Mouse (Mus musculus): ENCODE results near the gene Bcl10. TPM values are rescaled to one million over a fixed set of nuclear protein-coding genes. Genes with fewer than 3 reads are reported as not detected.

The Bcl10 gene
- polyA plus RNA-seq, 1 experiment from 2014 or later = 36.5 TPM

DNA sequence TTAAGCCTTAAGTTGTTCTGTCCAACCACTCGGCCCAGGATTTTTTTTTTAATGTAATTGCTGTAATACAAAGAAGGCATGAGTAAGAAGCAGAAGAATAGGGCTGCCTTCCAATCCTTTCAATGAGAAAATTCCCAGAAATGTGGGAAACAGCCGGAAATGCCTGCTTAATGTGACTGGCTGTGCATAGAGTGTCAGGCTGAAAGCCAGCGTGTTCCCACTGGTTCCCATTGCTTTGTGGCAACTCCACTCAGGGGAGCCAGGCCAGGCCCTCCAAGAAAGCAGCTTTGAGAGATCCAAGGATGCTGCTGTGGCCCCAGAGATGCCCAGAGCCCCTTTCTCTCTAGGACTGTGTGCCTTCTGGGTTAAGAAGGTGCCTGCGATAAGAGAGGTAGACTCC, 37.2 kb upstream of the Bcl10 start:
- Histone ChIP-seq H3K9me3 (ENCODE audit: control insufficient read depth, low read length) (no peaks in the 10 kb centered on the region), H3K9ac (ENCODE audit: low read depth, low read length) (no peak overlapping the region), H3K4me2 (no peak overlapping the region), H3K27ac (ENCODE audit: low read depth, low read length) (no peak overlapping the region), H3K4me1 (replicated peaks; ENCODE audit: control insufficient read depth, insufficient read depth, low read length) (no peaks in the 10 kb centered on the region), H3K4me3 (ENCODE audit: low read depth, low read length) (no peak overlapping the region), H3K27me3 (replicated peaks; ENCODE audit: control insufficient read depth, insufficient read depth, low read length) (no peaks in the 10 kb centered on the region), H3K36me3 (ENCODE audit: control insufficient read depth, insufficient read depth, low read length) (no peaks in the 10 kb centered on the region)
- ATAC-seq (replicated peaks; ENCODE audit: low FRiP score) = peak; percentile 30; the same call in 1 of the 2 replicates
- WGBS = 70% methylated on average over 4 of the region's 4 CpGs
- no peak for DNase-seq (ENCODE audit: low spot score)

DNA sequence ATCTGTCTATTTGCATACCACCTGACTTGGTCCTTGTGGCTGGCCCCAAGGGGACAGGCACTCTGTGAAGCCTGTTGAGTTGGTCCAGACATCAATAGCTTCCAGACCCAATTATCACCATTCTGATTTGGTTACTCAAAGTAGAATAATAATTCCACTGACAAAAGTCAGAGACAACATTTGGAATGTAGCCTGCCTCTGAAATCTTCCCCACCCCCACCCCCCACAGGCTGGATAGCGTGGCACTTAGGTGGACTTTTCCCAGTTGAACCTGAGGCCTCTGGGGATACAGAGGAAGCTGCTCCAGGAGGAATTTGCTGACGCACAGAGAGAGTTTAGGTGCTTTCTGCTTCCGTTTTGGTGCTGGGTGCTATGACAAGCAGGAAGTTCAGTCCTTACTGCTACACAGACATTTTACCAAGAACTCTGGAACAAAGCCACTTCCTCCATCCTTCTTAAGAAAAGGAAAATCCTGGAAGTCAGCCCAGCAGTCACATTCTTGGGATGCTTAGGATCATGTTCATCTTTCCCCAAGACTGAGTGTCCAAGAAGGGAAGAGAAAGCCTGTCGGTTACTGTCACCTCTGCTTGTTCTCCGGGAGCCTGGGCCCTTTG, 36.6 kb upstream of the Bcl10 start:
- Histone ChIP-seq H3K27me3 (replicated peaks; ENCODE audit: control insufficient read depth, insufficient read depth, low read length) (no peaks in the 10 kb centered on the region), H3K9me3 (ENCODE audit: control insufficient read depth, low read length) (no peaks in the 10 kb centered on the region), H3K36me3 (ENCODE audit: control insufficient read depth, insufficient read depth, low read length) (no peaks in the 10 kb centered on the region), H3K27ac (ENCODE audit: low read depth, low read length) (no peak overlapping the region), H3K9ac (ENCODE audit: low read depth, low read length) (no peak overlapping the region), H3K4me1 (replicated peaks; ENCODE audit: control insufficient read depth, insufficient read depth, low read length) (no peaks in the 10 kb centered on the region), H3K4me3 (ENCODE audit: low read depth, low read length) (no peak overlapping the region), H3K4me2 (no peak overlapping the region)
- WGBS = 48% methylated on average over 5 of the region's 5 CpGs
- ATAC-seq (replicated peaks; ENCODE audit: low FRiP score) (no peak), DNase-seq (ENCODE audit: low spot score) (no peak)

DNA sequence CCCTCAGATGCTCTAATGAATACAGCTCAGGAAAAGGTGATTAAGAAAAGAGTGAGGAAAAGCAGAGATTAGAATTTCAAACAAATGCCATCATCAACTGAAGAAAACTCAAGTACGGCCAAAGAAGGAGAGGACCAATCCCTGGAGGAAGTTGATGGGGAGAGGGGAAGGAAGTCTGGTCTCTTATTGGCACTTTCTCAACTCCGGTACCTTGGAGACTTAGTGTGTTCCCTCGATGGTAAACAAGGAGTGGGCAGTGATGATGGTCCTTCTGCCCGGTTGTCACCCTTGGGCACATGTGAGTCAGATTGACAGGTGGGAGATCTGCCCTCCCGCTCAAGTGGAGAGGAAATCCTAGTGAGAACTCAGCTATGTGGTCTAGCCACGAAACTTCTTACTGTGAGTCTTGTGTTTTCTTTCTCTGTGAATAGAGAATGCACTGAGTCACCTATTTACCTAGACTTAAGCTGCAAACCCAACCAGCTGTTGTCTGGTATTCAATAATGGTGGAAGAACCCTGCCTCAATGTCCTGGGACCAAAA, 35.1 kb upstream of the Bcl10 start:
- no peaks in the 10 kb centered on the region for H3K4me1 ChIP-seq (replicated peaks; ENCODE audit: control insufficient read depth, insufficient read depth, low read length)
- H3K4me2 ChIP-seq = no peak overlapping the region
- no peak overlapping the region for H3K4me3 ChIP-seq (ENCODE audit: low read depth, low read length)
- H3K36me3 ChIP-seq (ENCODE audit: control insufficient read depth, insufficient read depth, low read length) = no peaks in the 10 kb centered on the region
- no peak for DNase-seq (ENCODE audit: low spot score)
- no peak overlapping the region for H3K27ac ChIP-seq (ENCODE audit: low read depth, low read length)
- no peak for ATAC-seq (replicated peaks; ENCODE audit: low FRiP score)
- 49% methylated on average over 6 of the region's 6 CpGs for WGBS
- no peaks in the 10 kb centered on the region for H3K27me3 ChIP-seq (replicated peaks; ENCODE audit: control insufficient read depth, insufficient read depth, low read length)
- H3K9ac ChIP-seq (ENCODE audit: low read depth, low read length) = no peak overlapping the region
- H3K9me3 ChIP-seq (ENCODE audit: control insufficient read depth, low read length) = no peaks in the 10 kb centered on the region

- no peaks in the 10 kb centered on the region for H3K27me3 ChIP-seq (replicated peaks; ENCODE audit: control insufficient read depth, insufficient read depth, low read length)
- H3K9me3 ChIP-seq (ENCODE audit: control insufficient read depth, low read length) = no peaks in the 10 kb centered on the region
- DNase-seq (ENCODE audit: low spot score) (no peak), ATAC-seq (replicated peaks; ENCODE audit: low FRiP score) (no peak)
- H3K4me2 ChIP-seq = no peak overlapping the region
- no peak overlapping the region for H3K27ac ChIP-seq (ENCODE audit: low read depth, low read length)
- H3K4me3 ChIP-seq (ENCODE audit: low read depth, low read length) = no peak overlapping the region
- no peaks in the 10 kb centered on the region for H3K4me1 ChIP-seq (replicated peaks; ENCODE audit: control insufficient read depth, insufficient read depth, low read length)
- WGBS = 89% methylated on average over 18 of the region's 18 CpGs
- H3K9ac ChIP-seq (ENCODE audit: low read depth, low read length) = no peak overlapping the region
- H3K36me3 ChIP-seq (ENCODE audit: control insufficient read depth, insufficient read depth, low read length) = no peaks in the 10 kb centered on the region
Observed at GRCm38 (mm10) chr3:145890346-145891132, 32.1 kb upstream of the Bcl10 start.

DNA sequence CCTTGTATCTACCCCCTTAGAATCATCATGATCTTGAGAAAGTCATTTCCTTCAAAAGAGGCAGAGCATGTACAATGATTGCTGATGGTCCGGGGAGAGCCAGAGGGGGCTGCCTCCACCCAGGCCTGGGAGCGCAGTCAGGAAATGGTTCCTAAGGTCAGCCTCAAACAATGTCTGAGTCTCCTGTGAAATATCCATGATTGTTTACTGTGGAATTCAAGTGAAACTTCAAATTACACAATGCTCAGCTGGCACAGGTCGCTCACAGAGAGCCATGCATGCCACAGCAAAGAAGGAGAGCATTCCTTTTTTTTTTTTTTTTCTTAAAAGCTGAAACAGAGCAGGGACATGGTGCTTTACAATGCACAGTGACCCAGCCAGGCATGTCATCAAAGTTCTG, 30.2 kb upstream of the Bcl10 start:
- DNase-seq (ENCODE audit: low spot score) (no peak), ATAC-seq (replicated peaks; ENCODE audit: low FRiP score) (no peak)
- Histone ChIP-seq H3K27me3 (replicated peaks; ENCODE audit: control insufficient read depth, insufficient read depth, low read length) (no peaks in the 10 kb centered on the region), H3K9me3 (ENCODE audit: control insufficient read depth, low read length) (no peaks in the 10 kb centered on the region), H3K4me1 (replicated peaks; ENCODE audit: control insufficient read depth, insufficient read depth, low read length) (no peaks in the 10 kb centered on the region), H3K36me3 (ENCODE audit: control insufficient read depth, insufficient read depth, low read length) (no peaks in the 10 kb centered on the region), H3K4me2 (no peak overlapping the region), H3K27ac (ENCODE audit: low read depth, low read length) (no peak overlapping the region), H3K4me3 (ENCODE audit: low read depth, low read length) (no peak overlapping the region), H3K9ac (ENCODE audit: low read depth, low read length) (no peak overlapping the region)
- 82% methylated on average over 3 of the region's 3 CpGs for WGBS

GRCm38 (mm10) chr3:145894131-145894530, 28.5 kb upstream of the Bcl10 start:
- Histone ChIP-seq H3K36me3 (ENCODE audit: control insufficient read depth, insufficient read depth, low read length) (no peaks in the 10 kb centered on the region), H3K4me1 (replicated peaks; ENCODE audit: control insufficient read depth, insufficient read depth, low read length) (no peaks in the 10 kb centered on the region), H3K9ac (ENCODE audit: low read depth, low read length) (no peak overlapping the region), H3K4me3 (ENCODE audit: low read depth, low read length) (no peak overlapping the region), H3K27me3 (replicated peaks; ENCODE audit: control insufficient read depth, insufficient read depth, low read length) (no peaks in the 10 kb centered on the region), H3K9me3 (ENCODE audit: control insufficient read depth, low read length) (no peaks in the 10 kb centered on the region), H3K27ac (ENCODE audit: low read depth, low read length) (no peak overlapping the region), H3K4me2 (no peak overlapping the region)
- DNase-seq (ENCODE audit: low spot score) (no peak), ATAC-seq (replicated peaks; ENCODE audit: low FRiP score) (no peak)
- 80% methylated on average over 12 of the region's 12 CpGs for WGBS

- DNase-seq (ENCODE audit: low spot score) (no peak), ATAC-seq (replicated peaks; ENCODE audit: low FRiP score) (no peak)
- Histone ChIP-seq H3K9me3 (ENCODE audit: control insufficient read depth, low read length) (no peaks in the 10 kb centered on the region), H3K36me3 (ENCODE audit: control insufficient read depth, insufficient read depth, low read length) (no peaks in the 10 kb centered on the region), H3K4me3 (ENCODE audit: low read depth, low read length) (no peak overlapping the region), H3K4me2 (no peak overlapping the region), H3K27me3 (replicated peaks; ENCODE audit: control insufficient read depth, insufficient read depth, low read length) (no peaks in the 10 kb centered on the region), H3K9ac (ENCODE audit: low read depth, low read length) (no peak overlapping the region), H3K4me1 (replicated peaks; ENCODE audit: control insufficient read depth, insufficient read depth, low read length) (no peaks in the 10 kb centered on the region), H3K27ac (ENCODE audit: low read depth, low read length) (no peak overlapping the region)
- WGBS = 80% methylated on average over 11 of the region's 11 CpGs
Observed at GRCm38 (mm10) chr3:145897749-145898148, 24.9 kb upstream of the Bcl10 start.

DNA sequence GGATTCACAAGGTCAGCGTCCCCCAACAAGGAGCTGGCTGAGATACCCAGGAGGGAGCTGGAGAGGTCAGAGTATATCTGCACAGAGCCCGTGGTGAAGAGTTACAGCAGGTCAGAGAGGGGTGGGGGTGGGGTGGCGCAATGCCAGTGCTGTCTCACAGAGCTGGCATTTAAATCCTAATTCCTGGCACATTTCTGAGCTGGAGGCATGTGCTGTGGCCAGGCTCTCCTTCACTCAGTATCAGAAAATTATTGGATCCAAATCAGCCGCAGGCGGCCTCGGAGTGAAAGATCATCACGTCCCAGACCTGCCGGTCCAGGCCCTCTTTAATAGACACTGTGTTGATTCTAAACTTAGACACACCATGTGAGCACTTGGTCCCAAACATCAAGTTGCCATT, 22.8 kb upstream of the Bcl10 start:
- H3K9me3 ChIP-seq (ENCODE audit: control insufficient read depth, low read length) = no peaks in the 10 kb centered on the region
- no peak overlapping the region for H3K4me2 ChIP-seq
- no peak overlapping the region for H3K27ac ChIP-seq (ENCODE audit: low read depth, low read length)
- ATAC-seq (replicated peaks; ENCODE audit: low FRiP score) (no peak), DNase-seq (ENCODE audit: low spot score) (no peak)
- H3K36me3 ChIP-seq (ENCODE audit: control insufficient read depth, insufficient read depth, low read length) = no peaks in the 10 kb centered on the region
- no peak overlapping the region for H3K9ac ChIP-seq (ENCODE audit: low read depth, low read length)
- H3K4me3 ChIP-seq (ENCODE audit: low read depth, low read length) = no peak overlapping the region
- WGBS = 83% methylated on average over 8 of the region's 8 CpGs
- no peaks in the 10 kb centered on the region for H3K4me1 ChIP-seq (replicated peaks; ENCODE audit: control insufficient read depth, insufficient read depth, low read length)
- no peaks in the 10 kb centered on the region for H3K27me3 ChIP-seq (replicated peaks; ENCODE audit: control insufficient read depth, insufficient read depth, low read length)

- no peak overlapping the region for H3K4me3 ChIP-seq (ENCODE audit: low read depth, low read length)
- no peak overlapping the region for H3K27ac ChIP-seq (ENCODE audit: low read depth, low read length)
- no peak overlapping the region for H3K4me2 ChIP-seq
- DNase-seq (ENCODE audit: low spot score) (no peak), ATAC-seq (replicated peaks; ENCODE audit: low FRiP score) (no peak)
- H3K4me1 ChIP-seq (replicated peaks; ENCODE audit: control insufficient read depth, insufficient read depth, low read length) = no peaks in the 10 kb centered on the region
- no peak overlapping the region for H3K9ac ChIP-seq (ENCODE audit: low read depth, low read length)
- no peaks in the 10 kb centered on the region for H3K36me3 ChIP-seq (ENCODE audit: control insufficient read depth, insufficient read depth, low read length)
- no peaks in the 10 kb centered on the region for H3K9me3 ChIP-seq (ENCODE audit: control insufficient read depth, low read length)
- no peaks in the 10 kb centered on the region for H3K27me3 ChIP-seq (replicated peaks; ENCODE audit: control insufficient read depth, insufficient read depth, low read length)
- 90% methylated on average over 8 of the region's 8 CpGs for WGBS
Observed at GRCm38 (mm10) chr3:145903530-145903929, 19.1 kb upstream of the Bcl10 start.

All from liver, embryonic 11.5 days (tissue).